Mouse (Mus musculus) left cerebral cortex, adult 8-10 months (tissue): ENCODE data around the gene Clca2. TPM values are rescaled to one million over a fixed set of nuclear protein-coding genes. Genes with fewer than 3 reads are reported as not detected.
A peak's percentile ranks its signal among the peaks of the same experiment; 100 is the strongest.

Source experiments
- DNase-seq, 2 experiments: peaks; one replicate each; pipeline ENCODE4 v3.0.0; 2022; ENCODE audit warnings: low spot score in 2 of 2
- total RNA-seq, 4 experiments: library from RNA; stranded (reverse); gene quantifications; 2 replicates each; pipeline ENCODE4 v1.2.4; 2022

Clca2 gene
- not detected for total RNA-seq

DNA sequence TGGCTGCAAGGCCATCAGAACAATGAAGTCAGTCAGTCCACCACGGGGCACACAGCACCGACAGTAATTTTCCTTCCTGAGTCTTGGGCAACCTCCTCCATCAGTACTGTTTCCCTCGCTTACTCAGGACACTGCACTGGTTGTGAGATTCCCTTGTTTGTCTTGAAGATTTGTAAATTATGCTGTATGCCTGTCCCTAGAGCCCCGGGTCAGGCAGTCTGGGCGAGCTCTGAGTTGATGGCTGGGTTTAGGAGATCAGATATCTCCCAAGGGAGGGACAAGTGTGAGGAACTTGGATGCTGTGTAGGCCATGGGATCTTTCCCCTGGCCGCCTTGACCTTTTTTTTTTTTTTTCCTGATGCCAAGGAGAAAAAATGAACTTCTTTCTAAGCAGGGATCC lies at the start of gene Clca2:
Gene Clca2 (minus strand): TSS at position 153 of the 400 bp plus-strand sequence.
- DNase-seq: no peak

DNA sequence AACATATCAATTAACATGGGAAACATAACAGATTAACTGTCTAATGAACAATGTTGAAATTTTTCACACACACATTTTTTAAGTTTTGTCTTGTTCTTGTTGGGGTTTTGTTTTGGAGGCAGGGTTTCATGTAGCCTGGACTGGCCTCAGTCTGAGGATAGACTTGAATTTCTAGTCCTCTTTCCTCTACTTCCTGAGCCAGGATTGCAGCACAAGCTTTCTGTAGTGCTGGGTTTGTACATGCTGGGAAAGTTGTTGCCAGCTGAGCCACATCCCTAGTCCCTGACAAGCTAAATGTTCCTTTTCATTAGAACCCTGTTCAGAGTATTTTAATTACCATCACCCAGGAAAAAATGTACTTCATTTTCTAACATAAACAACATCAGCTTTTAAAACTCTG lies 48.7 kb upstream of the Clca2 start:
- DNase-seq: no peak

DNA sequence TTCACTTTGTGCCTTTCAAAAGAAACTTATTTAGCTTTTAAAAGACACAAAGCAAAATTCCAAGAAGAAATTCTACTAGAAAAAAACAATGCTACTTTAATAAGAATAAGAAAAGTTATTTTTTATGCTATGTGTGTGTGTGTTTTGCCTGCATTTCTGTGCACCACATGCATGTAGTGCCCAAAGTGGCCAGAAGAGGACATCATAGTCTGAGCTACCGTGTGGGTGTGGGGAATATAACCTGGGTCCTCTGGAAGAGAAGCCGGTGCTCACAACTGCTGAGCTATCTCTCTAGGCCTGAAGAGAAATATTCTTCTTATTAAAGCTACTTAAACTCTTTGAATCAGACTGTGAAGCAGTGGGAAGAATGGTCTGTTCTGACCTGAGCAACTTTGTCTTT lies 48.2 kb upstream of the Clca2 start:
- no peak for DNase-seq

DNA sequence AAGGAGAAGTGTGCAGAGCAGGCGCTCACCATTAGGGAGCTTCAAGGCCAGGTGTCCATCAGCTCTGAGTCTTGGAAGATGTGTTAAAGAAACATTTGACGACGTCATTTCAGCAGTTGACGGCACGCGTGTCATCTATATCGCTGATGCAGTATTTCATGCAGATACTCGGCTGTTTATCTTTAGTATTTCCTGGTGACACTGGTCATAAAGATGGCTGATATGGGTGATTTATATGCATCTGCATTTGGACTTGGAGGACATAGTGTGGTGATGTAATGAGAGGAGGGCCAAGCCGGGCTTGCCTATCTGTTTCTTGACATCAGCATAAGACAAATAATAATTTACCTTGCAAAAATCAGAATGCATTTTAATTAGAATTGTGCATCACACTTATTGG lies 47.6 kb upstream of the Clca2 start:
- DNase-seq: no peak

DNA sequence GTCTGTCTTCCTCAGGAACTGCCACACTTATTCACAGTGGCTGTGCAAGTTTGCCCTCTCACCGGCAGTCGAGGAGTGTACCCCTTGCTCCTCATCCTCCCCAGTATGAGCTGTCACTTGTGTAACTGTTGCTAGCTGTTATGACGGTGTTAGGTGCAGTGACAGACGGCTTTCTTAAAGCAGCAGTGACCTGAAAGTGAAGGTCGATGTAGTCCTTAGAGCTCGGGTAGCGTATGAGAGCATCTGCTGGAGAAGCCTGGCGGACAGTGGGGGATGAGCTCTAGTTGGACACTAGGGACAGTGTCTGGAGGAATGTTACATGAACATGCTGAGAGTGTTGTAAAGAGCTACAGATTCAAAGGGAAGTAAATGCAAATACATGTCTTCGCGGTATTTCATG lies 44.6 kb upstream of the Clca2 start:
- no peak for DNase-seq

DNA sequence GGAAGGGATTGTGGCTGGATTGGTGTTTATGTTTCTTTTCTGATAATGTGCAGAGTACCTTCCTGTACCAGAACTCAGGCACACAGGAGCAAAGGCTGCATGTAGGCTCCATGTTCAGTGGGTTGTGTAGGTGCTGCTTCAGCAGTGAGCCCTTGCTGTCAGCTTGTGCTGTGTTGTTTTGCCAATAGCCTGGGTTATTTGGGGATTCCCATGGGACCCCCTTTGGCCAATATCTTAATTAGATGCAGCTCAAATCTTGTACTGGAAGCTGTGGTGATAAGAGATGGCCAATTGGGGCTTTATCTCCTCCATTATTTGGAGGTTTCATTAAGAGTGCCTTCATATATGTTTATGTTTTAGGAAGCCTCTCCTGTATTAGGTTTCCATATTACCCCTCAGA lies 43.7 kb upstream of the Clca2 start:
- no peak for DNase-seq

DNA sequence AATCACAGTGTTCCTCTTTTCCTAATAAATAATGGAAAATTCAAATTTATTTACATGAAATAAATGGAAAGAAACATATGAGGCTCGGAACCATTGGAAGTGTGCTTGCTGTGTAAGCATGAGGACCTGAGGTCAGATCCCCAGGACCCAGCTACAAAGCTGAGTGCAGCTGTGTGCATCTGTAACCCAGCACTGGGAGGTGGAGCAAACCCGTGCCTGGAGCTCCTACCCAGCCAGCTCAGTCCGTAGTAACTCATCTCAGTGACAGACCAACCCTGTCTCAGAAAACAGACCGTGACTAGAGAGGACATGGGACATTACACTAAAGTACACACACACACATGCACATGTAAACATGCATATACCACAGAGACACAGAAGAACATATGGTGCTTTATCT lies 41.0 kb upstream of the Clca2 start:
- DNase-seq: no peak

DNA sequence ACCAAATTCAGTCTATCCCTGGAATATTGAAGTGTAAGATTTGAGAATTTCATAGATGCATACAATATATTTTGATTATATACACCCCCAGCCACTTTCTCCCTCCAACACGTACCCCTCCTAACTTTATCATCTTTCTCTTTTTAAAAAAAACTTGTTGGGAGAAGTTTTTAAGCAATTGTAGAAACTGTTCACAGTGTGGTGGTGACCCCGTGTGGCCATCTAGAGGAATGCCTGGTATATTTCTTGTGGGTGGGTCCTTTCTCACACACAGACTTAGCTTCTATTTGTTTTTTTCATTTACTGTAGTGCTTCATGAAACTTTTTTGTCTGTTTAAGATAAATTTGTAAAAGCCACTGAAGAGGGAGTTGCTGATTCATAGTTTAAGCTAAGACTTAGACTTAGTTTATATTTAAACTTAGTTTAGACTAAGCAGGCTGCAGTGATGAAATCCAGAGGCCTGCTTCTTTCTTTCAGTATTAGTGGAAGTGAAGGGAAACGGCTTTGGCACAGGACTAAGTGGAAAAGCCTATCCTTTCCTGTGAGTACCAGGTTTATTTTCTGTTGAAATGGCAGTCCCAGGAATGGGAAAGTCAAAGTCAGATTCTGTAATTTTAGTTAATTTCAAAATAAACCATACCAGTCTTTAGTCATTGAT lies 32.1 kb upstream of the Clca2 start:
- DNase-seq: no peak

DNA sequence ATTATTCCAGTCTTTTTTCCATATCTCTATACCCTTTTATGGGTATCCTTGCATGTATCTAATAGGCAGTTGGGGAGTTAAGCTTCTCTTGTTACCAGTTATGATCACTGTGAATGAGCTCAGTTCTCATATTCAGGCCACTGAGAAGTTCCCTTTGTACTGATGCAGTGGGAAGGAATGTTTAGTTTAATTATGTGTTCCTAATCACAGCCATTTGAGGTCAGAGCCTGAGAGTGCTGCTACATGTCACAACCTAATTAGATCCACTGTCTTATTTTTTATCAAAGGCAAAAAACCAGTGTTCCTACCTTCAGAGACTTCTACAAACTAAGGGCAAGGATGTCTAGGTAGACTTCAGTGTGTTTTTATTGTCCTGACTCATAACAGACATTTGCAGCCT lies 30.1 kb upstream of the Clca2 start:
- DNase-seq: no peak

DNA sequence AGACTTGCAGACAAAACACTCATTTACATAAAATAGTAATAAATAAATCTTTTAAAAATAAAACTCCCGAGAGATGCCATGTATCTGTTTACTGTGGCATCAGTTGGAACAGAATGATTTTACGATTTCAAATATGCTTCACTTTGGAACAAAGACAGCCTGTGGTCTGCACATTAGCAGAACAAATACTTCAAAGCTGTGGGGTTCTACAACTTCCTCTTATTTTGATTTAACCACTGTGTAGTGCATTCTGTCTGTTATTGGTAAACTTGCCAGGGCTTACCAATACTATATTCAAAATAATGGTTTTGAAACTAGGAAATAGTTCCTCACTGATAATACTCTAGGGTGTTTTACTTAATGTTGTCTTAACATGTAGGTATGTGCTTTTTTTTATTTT lies 27.4 kb upstream of the Clca2 start:
- DNase-seq: no peak

DNA sequence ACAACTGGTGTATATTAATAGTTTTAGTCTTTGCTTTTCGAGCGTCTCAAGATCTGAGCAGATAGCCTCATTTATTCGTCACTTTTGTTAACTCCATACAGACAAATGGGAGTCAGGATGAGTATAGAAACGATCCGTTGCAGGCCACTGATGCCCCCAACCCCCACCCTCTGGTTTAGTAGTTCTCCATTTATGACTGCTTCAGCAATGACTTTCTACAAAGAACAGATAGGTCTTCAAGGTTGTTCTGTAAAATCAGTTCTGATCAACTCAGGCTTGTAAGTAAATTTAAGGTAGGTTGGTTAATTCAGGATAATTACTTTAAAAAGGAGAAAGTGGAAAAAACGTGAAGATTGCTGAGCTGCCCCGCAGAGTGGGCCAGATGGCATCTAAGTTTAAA lies 20.2 kb upstream of the Clca2 start:
- no peak for DNase-seq

DNA sequence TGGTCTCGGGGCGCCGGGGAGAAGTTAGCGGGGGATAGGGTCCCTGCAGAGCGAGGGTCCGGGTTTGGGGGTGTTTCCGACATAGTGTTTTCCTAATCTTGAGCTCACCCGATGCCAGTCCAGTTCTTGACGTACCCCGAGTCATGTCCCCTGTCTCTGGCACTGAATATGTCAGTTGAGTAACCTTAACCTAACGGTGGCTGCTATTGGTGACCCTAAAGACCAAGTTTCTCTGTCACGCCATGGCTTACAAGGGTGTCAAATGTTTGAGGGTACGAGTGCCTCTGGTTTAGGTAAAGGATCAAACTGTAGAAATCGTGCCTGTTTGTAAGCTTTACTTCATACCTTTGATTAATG lies 19.7 kb upstream of the Clca2 start:
- DNase-seq: no peak

DNA sequence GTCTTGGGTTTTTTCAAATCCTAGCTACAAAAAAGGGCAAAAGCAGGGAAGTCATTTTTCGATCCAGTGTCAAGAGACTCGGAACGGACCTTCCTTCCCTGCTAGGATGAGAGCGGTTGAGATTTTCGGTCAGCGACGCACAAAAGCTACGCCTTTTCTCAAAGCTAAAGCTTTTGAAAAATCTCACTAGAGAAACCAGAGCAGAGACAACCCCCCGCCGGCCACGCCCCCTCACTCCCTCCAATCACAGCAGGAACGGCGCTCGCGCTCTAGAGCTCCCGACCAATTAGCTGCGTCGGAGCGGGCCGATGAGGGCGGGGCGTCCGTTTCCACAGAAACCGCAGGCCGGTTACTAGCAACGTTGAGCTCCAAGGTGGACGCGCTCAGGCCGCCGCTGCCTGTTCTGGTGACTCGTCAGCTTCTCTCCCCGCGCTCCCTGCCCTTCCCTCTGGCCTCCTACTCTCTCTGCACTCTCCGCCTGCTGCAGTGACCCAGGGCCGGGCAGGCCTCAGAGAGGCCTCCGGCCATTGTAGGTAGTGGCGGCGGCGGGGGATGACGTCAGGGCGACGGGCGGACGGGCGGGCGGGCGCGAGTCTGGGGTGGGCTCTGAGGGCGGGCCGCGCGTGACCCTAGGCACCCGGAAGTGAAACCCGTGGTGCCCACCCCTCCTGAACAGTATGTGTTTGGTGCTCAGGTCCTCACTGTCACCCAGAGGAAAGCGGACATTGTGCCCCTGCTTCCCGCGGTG lies 19.2 kb upstream of the Clca2 start, which contains the start of gene Odf2l:
Gene Odf2l (plus strand): TSS at position 335 of the 748 bp plus-strand sequence.
- peak; percentile 95 to 99 for DNase-seq

DNA sequence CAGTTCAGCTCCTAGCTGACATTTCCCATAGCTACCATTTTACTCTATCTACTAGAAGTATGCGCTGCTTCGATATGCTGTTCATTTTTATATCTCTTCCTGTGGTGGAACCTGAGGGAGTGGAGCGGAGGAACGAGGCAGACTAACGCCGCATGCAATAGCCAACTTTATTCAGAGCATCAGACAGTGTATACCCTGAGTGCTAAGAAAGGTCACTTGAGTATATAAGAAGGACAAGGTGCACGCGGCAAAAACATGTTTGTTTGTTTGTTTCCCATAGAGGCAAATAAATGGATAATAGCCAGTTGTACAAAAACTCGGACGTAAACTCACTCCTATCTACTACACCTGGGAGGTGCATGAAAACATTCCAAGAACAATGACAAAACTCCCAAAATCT lies 18.4 kb upstream of the Clca2 start:
- DNase-seq: peak in 1 of 2 experiments; percentile 2

DNA sequence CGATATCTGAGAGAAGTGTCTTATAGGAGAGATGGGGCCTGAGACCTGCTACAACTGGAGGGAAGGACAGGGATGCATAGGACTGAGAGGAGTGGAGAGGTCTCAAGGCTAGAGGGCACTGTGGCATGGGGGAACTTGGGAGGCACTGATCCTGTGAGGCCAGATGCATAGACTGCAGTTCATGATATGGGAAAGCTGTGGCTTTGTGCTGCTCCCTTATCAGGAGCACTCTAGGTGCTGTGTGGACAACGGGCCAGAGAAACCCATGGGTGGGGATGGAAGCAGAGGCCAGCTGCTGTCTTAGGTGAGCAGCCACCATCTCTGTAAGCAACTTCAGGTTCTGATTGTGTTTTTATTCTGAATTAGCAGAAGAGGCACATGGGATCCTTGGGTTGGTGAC lies 15.9 kb upstream of the Clca2 start:
- no peak for DNase-seq

DNA sequence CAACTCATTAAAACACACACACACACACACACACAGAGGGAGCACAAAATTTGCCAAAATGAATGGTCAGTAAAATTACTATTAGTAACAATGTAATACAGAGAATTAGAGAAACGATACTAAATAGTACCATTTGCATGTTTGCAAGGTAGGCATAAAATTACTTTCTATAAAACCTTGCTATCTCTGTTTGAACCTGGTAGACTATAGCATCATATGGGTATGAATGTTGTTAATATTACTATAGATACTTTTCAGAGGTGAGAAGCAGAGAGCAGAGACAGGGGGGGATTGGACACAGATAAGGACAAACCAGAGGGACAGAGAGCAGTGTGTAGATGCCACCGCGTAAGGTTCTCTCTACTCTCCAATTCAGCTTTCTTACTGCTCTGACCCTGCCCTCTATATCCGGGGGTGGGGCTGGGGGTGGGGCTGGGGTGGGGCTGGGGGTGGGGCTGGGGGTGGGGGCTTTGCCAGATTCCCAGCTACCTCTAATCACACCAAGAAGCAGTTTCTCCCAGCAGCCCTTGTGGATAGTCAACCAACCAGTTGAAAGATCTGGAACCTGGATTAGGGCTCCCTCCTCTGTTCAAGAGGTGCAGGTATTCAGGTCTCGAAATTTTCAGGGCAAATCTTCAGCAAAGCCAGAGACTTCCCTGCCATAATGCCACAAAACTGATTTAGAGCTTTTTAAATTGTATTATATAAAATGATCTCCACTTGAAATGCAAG lies 6.7 kb upstream of the Clca2 start:
- DNase-seq: no peak

DNA sequence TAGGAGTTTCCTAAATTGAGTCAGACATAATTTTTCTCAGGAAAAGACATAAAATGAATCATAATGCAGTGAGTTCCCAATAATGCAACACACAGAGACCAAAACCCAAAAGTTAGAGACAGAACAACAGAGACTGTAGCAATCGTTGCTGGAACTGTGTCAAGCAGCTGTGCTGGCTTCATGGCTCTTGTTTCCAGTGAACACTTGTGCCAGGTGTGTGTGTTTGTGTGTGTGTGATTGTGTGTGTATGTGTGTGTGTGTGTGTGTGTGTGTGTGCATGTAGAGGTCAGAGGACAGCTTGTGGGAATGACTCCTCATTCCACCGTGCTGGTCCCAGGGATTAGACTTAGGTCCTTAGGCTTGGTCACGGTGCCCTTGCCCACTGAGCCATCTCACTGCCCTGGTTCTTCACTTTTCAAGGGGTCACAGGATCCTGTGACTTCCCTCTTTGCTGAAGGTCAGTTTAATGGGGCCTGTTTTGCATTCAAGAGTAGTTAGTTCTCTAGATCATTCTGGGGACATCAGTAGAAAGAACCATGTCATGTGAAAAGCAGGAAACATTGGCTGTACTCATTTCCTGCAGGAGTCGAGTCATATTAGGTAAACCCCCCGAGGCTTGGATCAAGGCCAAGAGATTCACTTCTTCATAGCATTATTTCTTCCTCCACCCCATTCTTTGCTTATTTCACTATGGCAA lies 6.0 kb upstream of the Clca2 start:
- no peak for DNase-seq

DNA sequence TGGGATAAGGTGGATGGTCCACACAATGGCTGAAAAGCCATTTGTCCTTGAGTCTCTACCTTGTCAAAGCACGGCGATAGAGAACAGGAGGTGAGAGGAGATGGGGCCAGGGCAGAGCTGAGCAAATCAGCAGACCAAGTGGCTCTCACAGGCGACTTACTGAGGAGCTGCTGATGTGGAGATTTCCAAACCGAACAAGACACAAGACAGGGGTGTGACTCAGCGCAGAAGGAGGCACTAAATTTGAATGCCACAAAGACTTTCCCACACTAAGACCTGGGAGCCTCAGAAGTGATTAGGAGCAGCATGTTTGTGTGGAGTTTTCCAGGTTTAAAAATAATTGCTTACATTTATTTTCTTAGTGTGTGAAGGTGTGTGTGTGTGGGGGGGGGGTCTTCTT lies 4.5 kb upstream of the Clca2 start:
- no peak for DNase-seq

DNA sequence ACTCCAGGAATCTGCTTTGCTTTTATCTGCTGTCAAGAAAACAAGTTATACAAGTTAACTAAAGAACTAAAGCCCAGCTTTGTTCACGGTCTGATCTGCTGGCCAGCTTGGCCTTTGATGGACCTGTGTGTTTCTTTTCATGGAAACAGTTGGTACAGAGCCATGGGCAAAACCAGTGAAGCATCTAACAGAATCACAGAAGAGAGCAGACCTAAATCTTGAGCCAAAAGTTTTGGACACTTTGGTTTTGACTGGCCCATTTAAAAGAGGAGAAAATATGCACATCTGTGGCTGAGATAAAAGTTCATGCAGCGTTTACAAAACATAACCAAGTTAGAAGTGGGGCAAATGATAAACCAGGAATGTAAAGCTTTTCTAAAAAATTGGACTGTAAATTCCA lies 4.1 kb upstream of the Clca2 start:
- DNase-seq: no peak

DNA sequence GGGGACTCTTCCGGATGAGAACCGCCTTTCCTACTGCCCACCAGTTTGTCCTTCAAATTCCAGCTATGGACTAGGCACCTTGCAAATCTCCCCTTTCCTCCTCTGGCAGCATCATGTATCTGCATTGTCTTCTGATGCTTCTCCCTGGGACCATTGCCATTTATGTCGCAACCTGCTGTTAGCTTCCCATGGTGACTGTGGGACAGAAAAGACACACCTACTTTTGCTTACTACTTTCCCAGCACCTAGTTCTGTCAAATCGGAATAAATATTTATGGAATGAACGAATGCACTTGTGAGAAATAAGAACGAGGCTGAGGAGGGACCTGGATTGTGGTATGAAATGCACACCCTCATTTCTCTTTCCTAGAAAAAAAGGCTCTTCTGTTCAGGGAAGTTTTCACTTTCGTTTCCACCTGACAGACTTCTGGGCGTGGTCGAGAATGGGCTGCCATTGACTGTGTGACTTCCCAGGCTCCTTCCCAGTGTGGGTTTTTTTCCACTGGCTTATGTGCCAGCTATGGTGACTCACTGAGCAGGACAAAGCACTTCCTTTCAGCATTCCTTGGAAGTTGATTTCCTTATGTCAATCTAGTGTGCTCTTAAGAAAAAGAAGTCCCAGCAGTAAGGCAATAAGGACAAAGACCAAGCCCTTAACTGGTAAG lies 2.8 kb upstream of the Clca2 start:
- DNase-seq: no peak

DNA sequence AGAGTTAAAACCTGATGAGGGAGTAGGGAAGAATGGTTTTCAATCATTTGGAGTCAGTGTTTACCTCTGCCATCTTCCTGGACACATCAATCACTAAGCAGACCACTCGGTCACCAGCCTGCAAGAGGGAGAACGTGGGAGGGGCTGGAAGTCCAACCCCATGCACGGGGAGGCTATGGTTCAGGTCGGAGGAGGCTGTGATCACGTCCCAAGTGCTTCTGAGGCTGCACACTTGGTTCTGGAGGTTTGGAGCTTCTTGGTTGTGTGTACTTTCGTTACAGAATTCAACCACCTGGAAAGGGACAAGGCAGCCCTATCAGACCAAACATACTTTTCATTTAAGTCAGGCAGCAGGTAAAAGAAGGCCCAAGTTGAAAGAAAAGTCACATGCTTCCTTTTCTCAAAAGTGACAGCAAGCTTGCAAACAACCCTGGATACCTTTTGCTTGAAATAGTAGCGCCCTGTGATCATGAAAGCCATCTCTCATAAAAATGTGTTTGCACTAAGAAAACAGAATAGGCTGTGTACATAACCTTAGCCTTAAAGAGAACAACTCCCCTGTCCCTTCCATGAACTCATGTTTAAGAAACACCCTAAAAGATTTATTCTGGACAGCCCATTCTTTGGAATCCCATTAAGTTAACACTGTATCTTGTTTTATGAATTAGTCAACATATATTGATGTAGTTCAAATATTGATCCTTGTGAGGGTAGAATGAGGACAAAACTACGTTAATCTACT lies 11.2 kb downstream of the Clca2 start:
- DNase-seq: no peak
